Mouse (Mus musculus) neural tube, embryonic 12.5 days (tissue): ENCODE results near the gene Flnb. TPM values are rescaled to one million over a fixed set of nuclear protein-coding genes. Genes with fewer than 3 reads are reported as not detected.

Source experiments
- ATAC-seq: fragments of 200-750 bp; cut with Nextera tagmentation; 2 replicates; pipeline ENCODE4 v1.8.0; 2017; ENCODE audit warnings: low read depth, mild to moderate bottlenecking, moderate TSS enrichment, moderate library complexity; ENCODE audit not compliant: low FRiP score
- H3K27ac ChIP-seq: fragments of 300-500 bp; sonication (generic); 2 replicates; pipeline ENCODE4 v1.5.1; 2016
- H3K27me3 ChIP-seq: fragments of 300-500 bp; sonication (generic); replicated peaks from 2 replicates; pipeline ENCODE4 v1.6.1; 2016; ENCODE audit warnings: mild to moderate bottlenecking
- H3K36me3 ChIP-seq: fragments of 300-500 bp; sonication (generic); 2 replicates; pipeline ENCODE4 v1.6.1; 2016; ENCODE audit warnings: mild to moderate bottlenecking
- H3K4me1 ChIP-seq: fragments of 300-500 bp; sonication (generic); 2 replicates; pipeline ENCODE4 v1.6.1; 2016
- H3K4me2 ChIP-seq: fragments of 300-500 bp; sonication (generic); replicated peaks from 2 replicates; pipeline ENCODE4 v1.6.1; 2016; ENCODE audit warnings: mild to moderate bottlenecking
- H3K4me3 ChIP-seq: fragments of 300-500 bp; sonication (generic); 2 replicates; pipeline ENCODE4 v1.5.1; 2016
- H3K9ac ChIP-seq: fragments of 300-500 bp; sonication (generic); 2 replicates; pipeline ENCODE4 v1.6.1; 2016; ENCODE audit warnings: mild to moderate bottlenecking
- H3K9me3 ChIP-seq: fragments of 300-500 bp; sonication (generic); 2 replicates; pipeline ENCODE4 v1.6.1; 2016; ENCODE audit warnings: mild to moderate bottlenecking
- WGBS: fragments of 180-500 bp; shearing (Covaris S2); methylation state at CpG from one replicate; pipeline ENCODE4 v1.1.7; 2016; 5-methylcytosine and 5-hydroxymethylcytosine counted together
- polyA plus RNA-seq: library from polyadenylated mRNA; unstranded; fragments of >200 nt; fragmentation: Nextera tagmentation; extraction: Ambion mirVana; gene quantifications from 2 replicates; pipeline ENCODE4 v1.2.1, GENCODE M21; 2016

Flnb gene
- polyA plus RNA-seq, 1 experiment from 2014 or later = 16.8 TPM

DNA sequence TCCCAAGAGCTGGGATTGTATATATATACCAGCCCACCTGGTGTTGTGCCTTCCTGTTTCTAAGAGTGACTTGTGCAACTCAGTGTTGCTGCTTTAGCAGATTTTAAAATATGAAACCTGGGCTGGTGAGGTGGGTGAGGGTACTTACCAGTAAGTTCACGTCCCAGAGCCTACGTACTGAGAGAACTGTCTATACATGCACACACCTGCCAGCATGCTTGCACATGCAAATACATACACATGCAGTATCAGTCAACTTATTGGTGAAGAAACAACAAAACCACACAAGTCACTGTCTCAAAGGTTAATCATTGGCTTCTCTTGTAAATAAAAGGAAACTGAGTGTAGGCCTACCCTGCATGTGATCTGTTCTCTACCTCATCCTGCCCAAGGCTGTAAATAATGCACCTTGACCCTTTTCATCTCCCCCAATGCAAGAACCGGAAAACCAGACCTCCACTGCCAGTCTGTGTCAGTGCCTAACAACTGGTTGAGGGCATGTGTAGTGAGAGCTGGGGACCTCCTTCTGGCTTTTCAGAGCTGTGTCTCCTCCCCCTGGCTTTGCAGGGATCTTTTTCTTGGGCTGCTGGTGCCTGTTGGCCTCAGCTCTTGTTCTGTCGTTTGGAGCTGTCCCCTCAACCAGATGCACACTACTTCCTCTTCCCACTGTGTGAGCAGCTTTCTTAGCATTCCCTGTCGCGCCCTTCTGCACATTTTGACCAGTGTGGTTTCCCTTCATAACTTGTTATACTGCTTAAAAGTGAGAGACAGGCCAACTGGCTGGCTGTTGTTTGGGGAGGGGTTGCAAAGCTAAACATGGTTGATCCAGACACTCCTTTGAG lies 100.6 kb downstream of the Flnb start:
- no peak overlapping the region for H3K4me2 ChIP-seq
- WGBS = 89% methylated on average over 6 of the region's 6 CpGs
- no peak for ATAC-seq
- no peak overlapping the region for H3K27ac ChIP-seq
- H3K4me3 ChIP-seq = no peak overlapping the region
- H3K9me3 ChIP-seq = no peaks in the 10 kb centered on the region
- H3K9ac ChIP-seq = no peak overlapping the region
- no peaks in the 10 kb centered on the region for H3K27me3 ChIP-seq
- H3K4me1 ChIP-seq = no peaks in the 10 kb centered on the region
- peaks cover 69% of the 10 kb centered on the region for H3K36me3 ChIP-seq

DNA sequence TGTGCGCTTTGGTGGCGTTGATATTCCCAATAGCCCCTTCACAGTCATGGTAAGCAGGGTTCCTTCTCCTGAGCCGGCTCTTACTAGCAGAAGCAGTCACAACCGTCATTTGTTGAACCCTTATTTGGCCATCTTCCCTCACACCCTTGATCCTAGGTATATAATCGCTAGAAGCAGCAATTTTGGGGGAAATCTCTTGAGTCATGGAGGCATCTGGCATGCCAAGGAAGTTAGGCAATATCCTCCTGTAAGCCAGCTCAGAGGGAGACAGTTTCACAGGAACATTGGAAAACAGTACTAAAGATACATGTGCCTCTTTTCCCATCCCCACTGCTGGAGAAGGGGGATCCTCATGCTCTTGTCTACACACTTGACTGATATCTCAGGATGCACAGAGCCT lies 101.6 kb downstream of the Flnb start:
- no peak for ATAC-seq
- no peak overlapping the region for H3K4me2 ChIP-seq

DNA sequence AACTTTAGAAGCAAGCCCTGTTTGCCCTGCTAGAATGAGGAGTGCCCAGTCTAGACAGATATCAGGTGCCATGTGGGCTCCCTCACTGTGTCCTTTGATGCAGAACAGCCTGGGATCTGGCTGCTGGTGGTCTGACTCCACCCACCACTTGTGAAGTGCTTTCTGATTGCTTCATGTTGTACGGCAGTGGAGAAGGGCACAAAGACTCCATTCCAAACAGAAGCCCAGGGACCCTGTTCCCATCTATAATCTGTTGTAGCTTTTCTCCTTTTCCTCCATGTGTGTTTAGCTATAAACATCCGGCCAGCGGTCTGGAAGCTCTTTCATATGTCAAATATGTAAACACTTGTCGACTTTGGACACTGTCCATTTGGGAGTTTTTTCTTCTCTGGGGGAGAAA lies 102.2 kb downstream of the Flnb start:
- peaks cover 78% of the 10 kb centered on the region for H3K36me3 ChIP-seq
- H3K9me3 ChIP-seq = no peaks in the 10 kb centered on the region
- H3K27ac ChIP-seq = no peak overlapping the region
- ATAC-seq = no peak
- H3K27me3 ChIP-seq = no peaks in the 10 kb centered on the region
- no peaks in the 10 kb centered on the region for H3K4me1 ChIP-seq
- 83% methylated on average over 4 of the region's 4 CpGs for WGBS
- H3K4me2 ChIP-seq = no peak overlapping the region
- H3K4me3 ChIP-seq = no peak overlapping the region
- H3K9ac ChIP-seq = no peak overlapping the region

More for the DNA sequence above, 101.6 kb downstream of the Flnb start:
- 96% methylated on average over 5 of the region's 5 CpGs for WGBS
- no peak overlapping the region for H3K4me3 ChIP-seq
- no peak overlapping the region for H3K9ac ChIP-seq
- H3K9me3 ChIP-seq = no peaks in the 10 kb centered on the region
- no peaks in the 10 kb centered on the region for H3K27me3 ChIP-seq
- H3K4me1 ChIP-seq = no peaks in the 10 kb centered on the region
- no peak overlapping the region for H3K27ac ChIP-seq
- peaks cover 77% of the 10 kb centered on the region for H3K36me3 ChIP-seq

DNA sequence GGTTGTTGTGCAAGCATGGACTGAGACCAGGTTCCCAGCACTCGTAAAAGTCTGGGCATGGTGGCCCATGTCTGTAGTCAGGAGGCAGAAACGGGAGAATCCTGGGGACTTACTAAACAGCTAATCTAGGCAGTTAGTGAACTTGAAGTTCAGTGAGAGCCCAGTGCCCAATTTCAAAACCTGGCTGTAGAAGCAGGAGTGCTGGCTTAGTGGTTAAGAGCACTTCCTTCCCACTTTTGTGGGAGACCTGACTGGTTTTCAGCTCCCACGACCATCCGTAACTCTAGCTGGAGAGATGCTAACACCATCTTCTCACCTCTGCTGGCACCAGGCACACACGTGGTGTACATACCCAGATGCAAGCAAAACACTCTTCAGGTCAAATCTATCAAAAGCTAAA lies 103.7 kb downstream of the Flnb start:
- no peaks in the 10 kb centered on the region for H3K4me1 ChIP-seq
- H3K4me3 ChIP-seq = no peak overlapping the region
- 95% methylated on average over 5 of the region's 5 CpGs for WGBS
- no peaks in the 10 kb centered on the region for H3K27me3 ChIP-seq
- no peak for ATAC-seq
- no peak overlapping the region for H3K4me2 ChIP-seq
- no peak overlapping the region for H3K9ac ChIP-seq
- no peaks in the 10 kb centered on the region for H3K9me3 ChIP-seq
- H3K36me3 ChIP-seq = peaks cover 84% of the 10 kb centered on the region
- no peak overlapping the region for H3K27ac ChIP-seq

DNA sequence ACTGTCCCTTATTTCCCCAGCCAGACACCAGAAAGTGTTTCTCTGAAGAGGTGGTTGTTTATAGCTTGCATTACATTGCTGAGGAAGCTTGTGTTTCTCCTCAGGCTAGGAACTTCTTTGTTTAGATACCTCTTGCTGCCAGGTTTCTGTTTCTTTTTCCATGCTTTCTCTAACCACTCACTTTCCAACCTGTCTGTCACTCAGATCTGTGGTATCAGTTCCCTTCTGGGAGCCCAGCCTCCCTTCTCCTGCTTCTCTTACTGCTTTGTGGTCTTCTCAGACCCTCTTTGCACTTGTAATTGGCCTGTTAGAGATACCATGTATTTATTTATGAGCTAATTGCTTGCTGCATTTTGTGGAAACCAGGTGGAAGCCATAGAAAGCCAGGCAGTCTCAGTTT lies 105.9 kb downstream of the Flnb start:
- H3K27ac ChIP-seq = no peak overlapping the region
- no peaks in the 10 kb centered on the region for H3K27me3 ChIP-seq
- H3K9me3 ChIP-seq = no peaks in the 10 kb centered on the region
- H3K4me2 ChIP-seq = no peak overlapping the region
- peaks cover 75% of the 10 kb centered on the region for H3K36me3 ChIP-seq
- H3K9ac ChIP-seq = no peak overlapping the region
- no peaks in the 10 kb centered on the region for H3K4me1 ChIP-seq
- ATAC-seq = no peak
- H3K4me3 ChIP-seq = no peak overlapping the region

DNA sequence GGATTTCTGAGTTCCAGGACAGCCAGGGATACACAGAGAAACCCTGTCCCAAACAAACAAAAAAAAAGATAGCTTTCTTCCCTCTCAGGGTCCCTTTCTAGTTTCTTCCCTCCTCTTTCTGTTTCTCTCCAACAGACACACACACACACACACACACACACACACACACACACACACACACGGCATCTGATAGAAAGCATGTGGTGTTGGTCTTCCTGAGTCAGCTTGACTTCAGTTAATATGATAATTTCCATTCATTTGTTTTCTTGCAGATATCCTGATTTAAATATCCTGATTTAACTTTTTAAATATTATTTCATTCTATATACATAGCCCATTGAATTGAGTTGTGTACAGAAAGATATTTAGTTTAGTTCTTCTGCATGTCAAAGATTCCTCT lies 110.6 kb downstream of the Flnb start:
- ATAC-seq = no peak
- H3K27me3 ChIP-seq = no peaks in the 10 kb centered on the region
- no peak overlapping the region for H3K4me2 ChIP-seq
- H3K4me1 ChIP-seq = no peaks in the 10 kb centered on the region
- H3K9me3 ChIP-seq = no peaks in the 10 kb centered on the region
- H3K27ac ChIP-seq = no peak overlapping the region
- peaks cover 86% of the 10 kb centered on the region for H3K36me3 ChIP-seq
- no peak overlapping the region for H3K9ac ChIP-seq
- WGBS = 70% methylated on average over 1 of the region's 1 CpGs
- no peak overlapping the region for H3K4me3 ChIP-seq

DNA sequence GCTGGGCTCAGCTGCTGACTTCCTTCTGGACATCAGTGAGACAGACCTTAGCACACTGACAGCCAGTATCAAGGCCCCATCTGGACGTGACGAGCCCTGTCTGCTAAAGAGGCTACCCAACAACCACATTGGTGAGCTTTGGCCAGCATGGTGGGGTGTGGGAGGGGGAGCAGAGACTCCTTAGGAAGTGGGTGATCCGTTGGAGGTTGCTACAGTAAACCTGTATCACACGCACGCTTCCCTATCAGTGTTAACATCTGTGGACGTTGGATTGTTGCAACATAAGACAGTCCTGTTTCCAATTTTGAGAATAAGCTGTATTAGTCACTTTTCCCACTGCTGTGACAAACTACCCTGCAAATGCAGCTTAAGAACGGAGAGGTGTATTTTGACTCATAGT lies 111.3 kb downstream of the Flnb start:
- Histone ChIP-seq H3K9ac (no peak overlapping the region), H3K36me3 (peaks cover 86% of the 10 kb centered on the region), H3K9me3 (no peaks in the 10 kb centered on the region), H3K4me2 (no peak overlapping the region), H3K27me3 (no peaks in the 10 kb centered on the region), H3K27ac (no peak overlapping the region), H3K4me1 (no peaks in the 10 kb centered on the region), H3K4me3 (no peak overlapping the region)
- WGBS = 89% methylated on average over 7 of the region's 7 CpGs
- no peak for ATAC-seq

DNA sequence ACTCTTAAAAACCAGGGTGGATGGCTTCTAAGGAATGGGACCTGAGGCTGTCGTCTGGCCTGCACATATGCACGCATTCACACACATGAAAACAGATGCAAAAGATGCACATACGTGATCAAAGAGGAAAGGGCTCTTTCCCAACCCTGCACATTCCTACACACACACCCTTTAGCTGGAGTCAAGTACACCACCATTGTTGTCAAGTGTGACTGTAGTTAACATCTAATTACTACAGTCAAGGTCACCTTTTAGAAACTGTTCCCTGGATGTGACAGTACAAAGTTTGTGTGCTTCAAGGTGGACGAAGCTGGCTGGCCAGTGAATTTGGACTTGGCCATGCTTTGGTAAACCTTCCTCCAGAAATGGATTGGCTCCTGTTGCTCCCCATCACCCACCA lies 114.4 kb downstream of the Flnb start:
- Histone ChIP-seq H3K4me3 (no peak overlapping the region), H3K27ac (no peak overlapping the region), H3K4me1 (0 out of 2 replicates have a peak, but pooled peaks cover 4% of the 10 kb centered on the region), H3K27me3 (no peaks in the 10 kb centered on the region), H3K9ac (no peak overlapping the region), H3K4me2 (no peak overlapping the region), H3K36me3 (peaks cover 82% of the 10 kb centered on the region), H3K9me3 (no peaks in the 10 kb centered on the region)
- 97% methylated on average over 4 of the region's 4 CpGs for WGBS
- ATAC-seq = no peak

DNA sequence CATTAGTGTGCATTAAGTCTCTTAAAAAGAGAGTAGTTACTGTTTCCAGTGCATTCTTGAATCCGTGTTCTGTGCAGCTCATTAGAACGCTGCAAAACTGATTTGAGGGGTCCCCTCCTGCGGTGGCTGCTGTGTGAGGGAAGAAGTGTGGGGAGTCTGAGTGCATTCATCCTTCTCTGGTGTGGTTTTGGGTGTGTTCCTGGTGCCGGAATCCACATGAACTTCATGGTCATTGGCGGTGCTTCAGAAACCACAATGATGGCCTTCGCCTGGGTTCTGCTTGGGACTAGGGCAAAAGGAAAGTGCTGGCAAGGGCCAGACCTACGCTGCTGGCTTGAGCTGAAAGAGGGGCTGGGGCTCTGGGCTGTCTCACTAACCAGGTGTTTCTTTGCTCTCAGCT lies 116.4 kb downstream of the Flnb start:
- Histone ChIP-seq H3K9ac (no peak overlapping the region), H3K4me2 (no peak overlapping the region), H3K27me3 (no peaks in the 10 kb centered on the region), H3K27ac (no peak overlapping the region), H3K4me3 (no peak overlapping the region), H3K4me1 (0 out of 2 replicates have a peak, but pooled peaks cover 4% of the 10 kb centered on the region), H3K9me3 (no peaks in the 10 kb centered on the region), H3K36me3 (peaks cover 75% of the 10 kb centered on the region)
- WGBS = 94% methylated on average over 7 of the region's 7 CpGs
- ATAC-seq = no peak

DNA sequence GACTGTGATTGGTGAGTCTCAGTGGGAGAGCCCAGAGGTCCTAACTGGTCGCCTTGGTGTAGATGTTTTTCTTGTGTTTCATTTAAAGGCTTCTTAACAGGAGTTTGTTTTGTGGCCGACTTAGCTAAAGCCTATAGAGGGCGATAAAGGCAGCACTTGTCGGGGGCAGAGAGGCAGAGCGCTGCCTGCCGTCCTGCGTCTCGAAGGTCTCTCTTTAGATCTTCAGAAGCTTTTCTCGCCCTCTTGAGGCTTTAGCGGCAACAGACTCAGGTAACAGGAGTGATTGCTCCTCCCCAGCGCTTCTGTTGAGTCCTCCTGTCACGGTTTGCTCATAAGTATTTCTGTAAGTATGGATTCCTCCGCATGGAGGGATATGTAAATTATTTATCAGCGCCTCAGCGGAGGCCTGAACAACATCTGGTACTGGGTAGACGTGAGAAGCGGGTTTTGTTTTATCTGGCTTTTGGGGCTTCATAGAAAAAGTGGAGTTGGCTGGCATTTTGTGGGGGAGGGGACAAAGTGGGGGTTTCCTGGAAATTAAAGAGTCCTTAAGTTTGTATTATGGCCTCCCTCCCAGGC lies 119.4 kb downstream of the Flnb start:
- Histone ChIP-seq H3K27ac (no peak overlapping the region), H3K4me1 (0 out of 2 replicates have a peak, but pooled peaks cover 4% of the 10 kb centered on the region), H3K36me3 (peaks cover 68% of the 10 kb centered on the region), H3K9me3 (no peaks in the 10 kb centered on the region), H3K4me3 (no peak overlapping the region), H3K27me3 (no peaks in the 10 kb centered on the region), H3K4me2 (peak overlapping the region; percentile 35; the same call in 1 of the 2 replicates), H3K9ac (no peak overlapping the region)
- WGBS = 21% methylated on average over 17 of the region's 17 CpGs
- peak; percentile 48; the same call in 1 of the 2 replicates for ATAC-seq

DNA sequence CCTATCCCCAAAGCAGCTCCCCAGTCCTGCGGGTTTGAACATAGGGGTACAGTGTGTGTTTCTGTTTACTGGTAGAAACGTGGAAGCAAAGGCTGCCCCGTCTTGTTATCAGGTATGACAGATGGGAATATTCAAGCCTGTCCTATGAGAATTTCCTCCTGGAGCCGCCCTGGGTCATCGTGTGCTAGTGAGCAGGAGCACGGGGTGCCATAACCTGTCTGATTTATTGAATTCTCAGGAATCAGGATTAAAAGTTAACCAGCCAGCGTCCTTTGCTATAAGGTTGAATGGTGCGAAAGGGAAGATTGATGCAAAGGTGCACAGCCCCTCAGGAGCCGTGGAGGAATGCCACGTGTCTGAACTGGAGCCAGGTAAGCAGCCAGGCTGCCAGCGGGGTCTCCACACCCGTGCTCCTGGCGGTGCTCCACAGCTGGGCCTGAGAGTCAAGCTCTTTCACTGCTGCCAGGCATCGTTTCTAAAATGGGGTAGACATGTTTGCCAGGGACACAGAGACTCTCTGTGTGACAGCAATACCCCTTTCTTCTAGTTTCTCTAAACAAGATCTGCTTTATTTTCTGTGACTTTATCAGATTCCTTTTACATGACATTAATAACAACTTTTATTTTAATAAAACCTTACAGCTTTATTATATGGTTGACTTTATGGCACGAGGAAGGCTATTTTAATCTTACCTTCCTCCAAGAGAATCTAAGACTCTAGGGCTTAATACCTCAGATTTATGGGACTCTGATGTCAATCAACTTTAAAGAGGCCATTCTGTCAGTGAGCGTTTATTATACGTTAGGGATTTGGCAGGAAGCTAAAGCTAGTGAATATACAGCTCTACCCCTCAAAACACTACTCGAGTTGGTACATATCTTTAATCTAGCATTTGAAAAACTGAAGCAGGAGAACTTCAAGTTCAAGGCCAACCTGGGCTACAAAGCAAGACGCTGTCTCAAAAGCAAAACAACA lies 121.3 kb downstream of the Flnb start:
- no peak overlapping the region for H3K9ac ChIP-seq
- H3K4me1 ChIP-seq = 0 out of 2 replicates have a peak, but pooled peaks cover 4% of the 10 kb centered on the region
- no peak for ATAC-seq
- no peak overlapping the region for H3K4me2 ChIP-seq
- no peak overlapping the region for H3K27ac ChIP-seq
- no peaks in the 10 kb centered on the region for H3K9me3 ChIP-seq
- no peak overlapping the region for H3K4me3 ChIP-seq
- 87% methylated on average over 19 of the region's 19 CpGs for WGBS
- H3K36me3 ChIP-seq = peaks cover 63% of the 10 kb centered on the region
- no peaks in the 10 kb centered on the region for H3K27me3 ChIP-seq

DNA sequence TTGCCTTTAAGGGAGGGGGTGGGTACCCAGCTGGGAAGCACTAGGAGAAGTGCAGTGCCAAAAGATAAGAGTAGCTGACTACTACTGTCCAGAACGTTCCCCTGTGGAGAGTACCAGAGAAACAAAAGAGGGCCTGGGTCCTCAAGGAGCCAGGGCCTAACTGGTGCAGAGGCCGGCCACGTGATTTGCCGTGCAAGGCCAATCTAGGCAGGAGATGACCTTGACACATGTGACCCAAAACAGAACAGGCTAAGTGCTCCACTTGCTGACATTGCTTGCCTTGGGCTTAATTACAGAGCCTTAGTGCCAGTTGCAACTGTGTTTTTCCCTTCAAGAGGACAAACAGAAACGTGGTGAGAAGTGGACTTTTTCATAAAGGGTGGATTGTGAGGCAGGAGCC lies 123.7 kb downstream of the Flnb start:
- Histone ChIP-seq H3K9me3 (no peaks in the 10 kb centered on the region), H3K9ac (no peak overlapping the region), H3K4me2 (no peak overlapping the region), H3K4me3 (no peak overlapping the region), H3K4me1 (0 out of 2 replicates have a peak, but pooled peaks cover 4% of the 10 kb centered on the region), H3K27me3 (no peaks in the 10 kb centered on the region), H3K27ac (no peak overlapping the region), H3K36me3 (peaks cover 52% of the 10 kb centered on the region)
- 83% methylated on average over 5 of the region's 5 CpGs for WGBS
- no peak for ATAC-seq
